Mouse (Mus musculus) MEL (cell line): ENCODE data around the gene A430005L14Rik.

Source experiments
- CTCF ChIP-seq, 3 experiments: IDR thresholded peaks in 2 of 3; conservative IDR thresholded peaks in 1 of 3; 2 replicates each; pipeline ENCODE4 v1.5.1; 2011 to 2012; ENCODE audit warnings: low read length in 3 of 3, low read depth in 2 of 3, mild to moderate bottlenecking in 2 of 3, improper control_type of control experiment in 1 of 3, inconsistent platforms in 1 of 3, mixed read lengths in 1 of 3, moderate library complexity in 1 of 3; ENCODE audit not compliant: control insufficient read depth in 1 of 3, insufficient read depth in 1 of 3, poor library complexity in 1 of 3, severe bottlenecking in 1 of 3
- ELF1 ChIP-seq: IDR thresholded peaks from 2 replicates; pipeline ENCODE4 v1.6.1; 2014; ENCODE audit warnings: low read depth, mild to moderate bottlenecking, inconsistent platforms, low read length, improper control_type of control experiment, moderate library complexity
- EP300 ChIP-seq, 2 experiments: IDR thresholded peaks; 2 replicates each; pipeline ENCODE4 v1.6.1; 2011; ENCODE audit warnings: improper control_type of control experiment in 2 of 2, low read length in 2 of 2, low read depth in 1 of 2, mild to moderate bottlenecking in 1 of 2
- MXI1 ChIP-seq: IDR thresholded peaks from 2 replicates; pipeline ENCODE4 v1.6.1; 2011; ENCODE audit warnings: mild to moderate bottlenecking, low read depth, low read length, improper control_type of control experiment
- NELFE ChIP-seq: IDR thresholded peaks from 2 replicates; pipeline ENCODE4 v1.6.1; 2011; ENCODE audit warnings: low read depth, low read length, improper control_type of control experiment
- POLR2A ChIP-seq, 2 experiments: IDR thresholded peaks; 2 replicates each; pipeline ENCODE4 v1.6.1; 2011 to 2012; ENCODE audit warnings: low read length in 2 of 2, mild to moderate bottlenecking in 2 of 2, control low read depth in 1 of 2, improper control_type of control experiment in 1 of 2, low read depth in 1 of 2, moderate library complexity in 1 of 2; ENCODE audit not compliant: control insufficient read depth in 1 of 2, insufficient read depth in 1 of 2, poor library complexity in 1 of 2
- SMC3 ChIP-seq: IDR thresholded peaks from 2 replicates; pipeline ENCODE4 v1.6.1; 2011; ENCODE audit warnings: low read depth, low read length, improper control_type of control experiment
- TAL1 ChIP-seq: IDR thresholded peaks from 2 replicates; pipeline ENCODE4 v1.6.1; 2012; ENCODE audit warnings: mild to moderate bottlenecking, inconsistent platforms, low read length, moderate library complexity, mixed read lengths
- ZKSCAN1 ChIP-seq: IDR thresholded peaks from 2 replicates; pipeline ENCODE4 v1.6.1; 2012; ENCODE audit warnings: low read depth, mild to moderate bottlenecking, inconsistent platforms, low read length, improper control_type of control experiment, moderate library complexity

DNA sequence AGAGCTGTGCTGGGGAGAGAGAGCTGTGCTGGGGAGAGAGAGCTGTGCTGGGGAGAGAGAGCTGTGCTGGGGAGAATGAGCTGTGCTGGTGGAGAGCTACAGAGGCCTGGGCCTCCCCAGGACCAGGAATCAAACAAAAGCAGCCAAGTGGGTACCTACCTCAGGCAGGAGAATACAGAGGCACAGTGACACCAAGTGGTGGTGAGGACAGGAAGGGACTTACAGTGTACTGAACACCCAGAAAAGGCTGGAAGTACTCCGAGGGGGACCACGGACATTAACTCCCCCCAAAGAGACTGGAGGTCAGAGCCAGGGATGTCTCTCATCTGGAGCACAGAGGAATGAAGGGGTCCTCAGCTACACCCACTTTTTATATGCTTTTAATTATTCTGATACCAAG lies 11.0 kb downstream of the A430005L14Rik start:
- TF ChIP-seq ELF1, result no peak
- no peak for TF ChIP-seq CTCF (IDR thresholded peaks at IDR 0.05 in 2 of 3, conservative IDR thresholded peaks at IDR 0.05 in 1 of 3; ENCODE audit: control insufficient read depth in 1 of 3, insufficient read depth in 1 of 3, low read depth in 2 of 3, low read length in 3 of 3, poor library complexity in 1 of 3, severe bottlenecking in 1 of 3)
- no peak for TF ChIP-seq POLR2A (IDR thresholded peaks at IDR 0.05; ENCODE audit: control insufficient read depth in 1 of 2, insufficient read depth in 1 of 2, low read depth in 1 of 2, low read length in 2 of 2, poor library complexity in 1 of 2)
- no peak for TF ChIP-seq EP300 (IDR thresholded peaks at IDR 0.05; ENCODE audit: low read depth in 1 of 2, low read length in 2 of 2)
- no peak for TF ChIP-seq TAL1
- TF ChIP-seq ZKSCAN1, result no peak
- TF ChIP-seq MXI1, result no peak
- no peak for TF ChIP-seq NELFE
- no peak for TF ChIP-seq SMC3
